Mouse (Mus musculus): ENCODE measurements around the gene Ncstn.

- 0 out of 2 replicates have a peak, but pooled peaks have one; percentile 6 for TF ChIP-seq POLR2A (IDR thresholded peaks at IDR 0.05; ENCODE audit: control insufficient read depth, low read depth, low read length)
- TF ChIP-seq CTCF (IDR thresholded peaks at IDR 0.05; ENCODE audit: control insufficient read depth, insufficient read depth, insufficient replicate concordance, low read depth, low read length): no peak
Observed at GRCm38 (mm10) chr1:172027010-172027808, 55.4 kb downstream of the Ncstn start.

Measured in testis, adult 2 months (tissue).